Mouse (Mus musculus) liver, adult 2 months (tissue): ENCODE data around the gene Zan. TPM values are rescaled to one million over a fixed set of nuclear protein-coding genes. Genes with fewer than 3 reads are reported as not detected.
"Not testable (repeated sequence)": the region's sequence is repeated elsewhere in the genome, so short reads cannot be mapped to it uniquely, and the experiment has no call there.

Experiments used
- DNase-seq: peaks from one replicate; pipeline ENCODE4 v3.0.0-alpha.2; 2011; ENCODE audit warnings: low read depth, low spot score; ENCODE audit errors: extremely low read depth
- H3K27ac ChIP-seq: fragments of 200-500 bp; replicated peaks from 2 replicates; pipeline ENCODE4 v1.5.1; 2012; ENCODE audit warnings: low read depth, mild to moderate bottlenecking, control low read depth, inconsistent platforms, low read length; ENCODE audit not compliant: insufficient read depth
- H3K27me3 ChIP-seq: fragments of 200-500 bp; 2 replicates; pipeline ENCODE4 v1.6.1; 2012; ENCODE audit warnings: mild to moderate bottlenecking, moderate library complexity, low read length, inconsistent platforms; ENCODE audit not compliant: control insufficient read depth, insufficient read depth
- H3K36me3 ChIP-seq: fragments of 200-500 bp; 2 replicates; pipeline ENCODE4 v1.6.1; 2012; ENCODE audit warnings: low read length, inconsistent platforms; ENCODE audit not compliant: control insufficient read depth, insufficient read depth
- H3K4me1 ChIP-seq: fragments of 200-500 bp; 2 replicates; pipeline ENCODE4 v1.6.1; 2011; ENCODE audit warnings: low read length; ENCODE audit not compliant: control insufficient read depth, insufficient read depth
- H3K4me3 ChIP-seq: fragments of 200-500 bp; 2 replicates; pipeline ENCODE4 v1.5.1; 2011; ENCODE audit warnings: low read depth, mild to moderate bottlenecking, control low read depth, low read length, moderate library complexity; ENCODE audit not compliant: insufficient read depth
- H3K79me2 ChIP-seq: fragments of 200-500 bp; 2 replicates; pipeline ENCODE4 v1.6.1; 2012; ENCODE audit warnings: inconsistent platforms, mild to moderate bottlenecking, low read length, moderate library complexity; ENCODE audit not compliant: control insufficient read depth, insufficient read depth
- H3K9ac ChIP-seq: fragments of 200-500 bp; 2 replicates; pipeline ENCODE4 v1.6.1; 2012; ENCODE audit warnings: low read depth, mild to moderate bottlenecking, control low read depth, inconsistent platforms, low read length
- CTCF ChIP-seq: fragments of 200-500 bp; IDR thresholded peaks from 2 replicates; pipeline ENCODE4 v1.5.1; 2011; ENCODE audit warnings: low read depth, low read length, control low read depth
- POLR2A ChIP-seq: fragments of 200-500 bp; IDR thresholded peaks from 2 replicates; pipeline ENCODE4 v1.6.1; 2011; ENCODE audit warnings: low read length, control low read depth; ENCODE audit not compliant: insufficient read depth; ENCODE audit errors: extremely low read depth
- WGBS: fragments of 180-500 bp; shearing (Covaris S2); methylation state at CpG from one replicate; pipeline ENCODE4 v1.1.7; 2018; 5-methylcytosine and 5-hydroxymethylcytosine counted together
- polyA plus RNA-seq: library from polyadenylated mRNA; depleted of rRNA; stranded (reverse); fragments of >200 nt; gene quantifications from 2 replicates; pipeline ENCODE4 v1.2.3, GENCODE M21; 2012
- total RNA-seq: library from RNA; depleted of rRNA; stranded (reverse); fragments of >200 nt; gene quantifications from 2 replicates; pipeline ENCODE4 v1.2.3, GENCODE M21; 2014

Zan gene
- total and polyA plus RNA-seq, 2 experiments = under 0.01 to 0.02 TPM

GRCm38 (mm10) chr5:137445536-137445935 is 31.3 kb downstream of the Zan start:
- peak; percentile 11 for DNase-seq
- no peak for TF ChIP-seq CTCF
- TF ChIP-seq POLR2A = no peak
- Histone ChIP-seq H3K27me3 (no peaks in the 10 kb centered on the region), H3K36me3 (no peaks in the 10 kb centered on the region), H3K27ac (no peak overlapping the region), H3K4me1 (no peaks in the 10 kb centered on the region), H3K9ac (no peak overlapping the region), H3K79me2 (no peaks in the 10 kb centered on the region), H3K4me3 (no peak overlapping the region)

DNA sequence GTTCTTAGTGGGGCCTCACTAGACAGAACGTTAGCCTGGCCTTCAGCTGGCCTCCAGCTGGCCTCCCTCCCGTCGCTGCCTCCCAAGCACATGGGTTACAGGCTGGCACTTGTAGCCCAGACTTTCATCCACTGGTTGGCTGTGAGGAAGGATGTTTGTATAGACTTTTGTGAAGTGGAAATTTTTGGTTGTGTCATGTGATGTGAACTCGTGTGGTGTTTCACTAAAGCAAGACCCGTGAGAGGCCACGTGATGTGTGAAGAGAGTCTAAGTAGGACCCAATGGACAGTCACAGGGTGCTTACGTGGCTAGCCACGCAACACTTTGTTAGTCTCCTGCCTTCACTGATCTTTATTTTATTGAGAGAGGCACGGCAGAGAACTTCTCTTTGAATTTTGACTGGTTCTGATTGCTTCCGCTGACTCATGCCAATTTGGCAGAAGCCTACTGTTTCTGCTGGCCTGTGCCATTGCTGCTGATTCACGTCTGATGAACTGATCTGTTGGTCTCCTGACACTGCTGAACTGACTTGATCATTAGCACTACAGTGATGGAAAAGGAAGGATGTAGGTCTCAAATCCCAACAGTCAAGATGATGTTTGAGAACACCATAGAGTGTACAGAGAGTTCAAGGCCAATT is 36.5 kb downstream of the Zan start:
- 43% methylated on average over 11 of the region's 11 CpGs for WGBS
- Histone ChIP-seq H3K27ac (no peak overlapping the region), H3K36me3 (no peaks in the 10 kb centered on the region), H3K27me3 (no peaks in the 10 kb centered on the region), H3K4me3 (no peak overlapping the region), H3K4me1 (no peaks in the 10 kb centered on the region), H3K79me2 (no peaks in the 10 kb centered on the region), H3K9ac (no peak overlapping the region)
- no peak for TF ChIP-seq CTCF
- TF ChIP-seq POLR2A = no peak
- peak; percentile 70 for DNase-seq

DNA sequence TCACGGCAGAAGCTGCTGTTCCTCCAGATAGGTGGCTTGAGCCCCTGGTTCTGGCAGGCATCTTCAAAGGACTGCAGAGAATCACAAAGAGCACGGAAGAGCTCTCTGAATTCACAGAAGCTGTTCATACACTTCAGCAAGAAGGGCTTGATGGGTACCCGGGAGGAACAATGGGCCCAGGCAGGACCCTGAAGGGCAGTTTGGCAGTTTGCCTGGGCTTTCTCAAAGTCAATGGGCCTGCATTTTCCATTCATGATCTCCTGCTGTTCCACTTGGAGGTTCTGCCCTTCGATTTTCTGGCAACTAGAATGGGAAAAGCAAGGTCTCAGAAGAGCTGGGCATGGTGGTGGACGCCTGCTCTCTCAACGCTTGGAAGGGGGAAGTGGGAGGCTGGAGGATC is 43.0 kb downstream of the Zan start:
- Histone ChIP-seq H3K79me2 (no peaks in the 10 kb centered on the region), H3K27me3 (no peaks in the 10 kb centered on the region), H3K9ac (no peak overlapping the region), H3K4me1 (no peaks in the 10 kb centered on the region), H3K36me3 (no peaks in the 10 kb centered on the region), H3K4me3 (no peak overlapping the region), H3K27ac (no peak overlapping the region)
- WGBS = 78% methylated on average over 6 of the region's 6 CpGs
- TF ChIP-seq POLR2A (no peak), CTCF (no peak)
- DNase-seq = no peak

DNA sequence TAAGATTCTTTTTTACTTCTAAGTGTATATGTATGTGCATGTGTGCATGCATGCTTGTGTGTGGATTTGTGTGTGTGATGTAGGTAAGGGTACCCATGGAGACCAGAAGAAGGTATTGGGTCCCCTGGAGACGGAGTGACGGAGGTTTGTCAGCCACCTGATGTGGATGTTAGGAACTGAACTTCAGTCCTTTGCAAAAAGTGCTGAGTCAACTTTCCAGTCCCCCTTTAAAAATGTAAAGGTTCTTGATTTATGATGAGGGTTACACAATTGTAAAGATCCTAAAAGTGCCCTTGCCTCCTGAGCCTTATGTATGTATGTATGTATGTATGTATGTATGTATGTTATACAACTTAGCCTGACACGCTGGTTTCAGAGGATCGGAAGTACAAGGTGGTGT is 46.5 kb downstream of the Zan start:
- H3K4me1 ChIP-seq, H3K36me3 ChIP-seq, H3K4me3 ChIP-seq, H3K27ac ChIP-seq, H3K79me2 ChIP-seq, H3K27me3 ChIP-seq, DNase-seq, H3K9ac ChIP-seq: not testable (repeated sequence)
- WGBS = 84% methylated on average over 4 of the region's 4 CpGs

- Histone ChIP-seq H3K36me3 (no peaks in the 10 kb centered on the region), H3K4me1 (no peaks in the 10 kb centered on the region), H3K27ac (no peak overlapping the region), H3K27me3 (no peaks in the 10 kb centered on the region), H3K9ac (no peak overlapping the region), H3K79me2 (no peaks in the 10 kb centered on the region), H3K4me3 (no peak overlapping the region)
- DNase-seq = no peak
- TF ChIP-seq CTCF (no peak), POLR2A (no peak)
- 81% methylated on average over 6 of the region's 6 CpGs for WGBS
These were observed 51.2 kb downstream of the Zan start for GRCm38 (mm10) chr5:137425648-137426047.

- 84% methylated on average over 4 of the region's 4 CpGs for WGBS
- no peaks in the 10 kb centered on the region for H3K79me2 ChIP-seq
- no peak overlapping the region for H3K9ac ChIP-seq
- no peaks in the 10 kb centered on the region for H3K4me1 ChIP-seq
- H3K27me3 ChIP-seq = no peaks in the 10 kb centered on the region
- no peak overlapping the region for H3K4me3 ChIP-seq
- H3K36me3 ChIP-seq = no peaks in the 10 kb centered on the region
- DNase-seq = no peak
- H3K27ac ChIP-seq = no peak overlapping the region
- no peak for TF ChIP-seq POLR2A
- TF ChIP-seq CTCF = no peak
These were observed 57.0 kb downstream of the Zan start for GRCm38 (mm10) chr5:137419841-137420240.

DNA sequence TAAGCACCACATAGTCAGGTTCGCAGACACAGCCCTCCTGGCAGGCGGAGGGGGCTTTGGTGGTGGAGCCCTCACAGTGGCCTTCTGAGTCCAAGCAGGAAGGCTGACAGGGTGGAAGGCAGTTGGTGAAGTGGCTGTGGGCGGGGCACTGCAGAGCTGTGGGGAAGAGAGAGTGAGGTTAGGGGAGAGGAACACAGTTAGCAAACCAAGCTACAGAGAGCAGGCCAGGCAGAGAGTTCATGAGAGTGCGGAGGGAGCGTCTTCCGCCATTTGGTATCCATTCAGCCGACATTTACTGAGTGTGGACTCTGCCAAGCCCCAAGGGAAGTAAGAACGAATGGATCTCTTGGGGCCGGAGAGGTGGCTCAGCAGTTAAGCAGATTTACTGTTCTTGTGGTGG is 57.8 kb downstream of the Zan start:
- Histone ChIP-seq H3K4me3 (no peak overlapping the region), H3K27ac (no peak overlapping the region), H3K27me3 (no peaks in the 10 kb centered on the region), H3K36me3 (no peaks in the 10 kb centered on the region), H3K79me2 (no peaks in the 10 kb centered on the region), H3K4me1 (peaks cover 1% of the 10 kb centered on the region; the same call in 1 of the 2 replicates), H3K9ac (no peak overlapping the region)
- TF ChIP-seq POLR2A (no peak), CTCF (no peak)
- no peak for DNase-seq
- WGBS = 88% methylated on average over 9 of the region's 9 CpGs
